Mouse (Mus musculus): ENCODE data around the gene Ssc4d.

DNA sequence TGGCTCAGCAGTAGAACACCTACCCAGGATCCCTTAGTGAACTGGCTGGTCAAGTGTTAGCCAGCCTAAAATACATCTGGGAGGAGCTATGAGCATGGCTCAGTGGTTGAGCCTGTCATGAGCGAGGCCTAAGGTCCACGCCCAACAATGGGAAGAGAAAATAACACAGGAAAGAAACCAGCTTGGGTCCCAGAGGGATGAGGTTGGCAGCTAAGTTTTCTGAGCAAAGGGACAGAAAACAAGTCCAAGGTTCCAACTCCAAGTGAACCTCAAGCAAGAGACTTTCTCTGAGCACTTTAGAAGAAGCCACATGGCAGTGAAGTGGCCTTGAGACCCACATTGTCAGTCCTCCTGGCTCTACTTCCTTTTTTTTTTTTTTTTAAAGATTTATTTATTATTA, 22.7 kb downstream of the Ssc4d start:
- TF ChIP-seq CTCF (IDR thresholded peaks at IDR 0.05) (no peak), EP300 (IDR thresholded peaks at IDR 0.05) (no peak)
